Mouse (Mus musculus) layer of hippocampus, adult 6 months (tissue): ENCODE measurements around the gene Vmac. TPM values are rescaled to one million over a fixed set of nuclear protein-coding genes. Genes with fewer than 3 reads are reported as not detected.

Experiments
- long read RNA-seq, 2 experiments: library from polyadenylated mRNA; unstranded; transcript quantifications; one replicate each; pipeline ENCODE4 v2.0.0; 2019 to 2020
- polyA plus RNA-seq: library from polyadenylated mRNA; unstranded; fragments of <200 nt; fragmentation: Nextera tagmentation; gene quantifications from 2 replicates; pipeline ENCODE4 v1.2.3, GENCODE M21; 2021

Gene Vmac
- 9.7 and 10.4 TPM in 2 replicates for polyA plus RNA-seq
- long read RNA-seq, experiment 1, transcript Vmac-202 (2 exons, 1,965 nt): minor isoform, 9 of 24 reads
- long read RNA-seq, experiment 1, transcript Vmac-201 (2 exons, 2,226 nt): major isoform, 15 of 24 reads
- long read RNA-seq, experiment 1, partial matches to known transcripts: 0 of 24 reads
- long read RNA-seq, experiment 1, other reads (novel, unspliced or antisense): 0 of 24 reads
- long read RNA-seq, experiment 2, transcript Vmac-202 (2 exons, 1,965 nt): minor isoform, 16 of 46 reads
- long read RNA-seq, experiment 2, transcript Vmac-201 (2 exons, 2,226 nt): major isoform, 26 of 46 reads
- long read RNA-seq, experiment 2, partial matches to known transcripts: 0 of 46 reads
- long read RNA-seq, experiment 2, other reads (novel, unspliced or antisense): 4 of 46 reads

DNA sequence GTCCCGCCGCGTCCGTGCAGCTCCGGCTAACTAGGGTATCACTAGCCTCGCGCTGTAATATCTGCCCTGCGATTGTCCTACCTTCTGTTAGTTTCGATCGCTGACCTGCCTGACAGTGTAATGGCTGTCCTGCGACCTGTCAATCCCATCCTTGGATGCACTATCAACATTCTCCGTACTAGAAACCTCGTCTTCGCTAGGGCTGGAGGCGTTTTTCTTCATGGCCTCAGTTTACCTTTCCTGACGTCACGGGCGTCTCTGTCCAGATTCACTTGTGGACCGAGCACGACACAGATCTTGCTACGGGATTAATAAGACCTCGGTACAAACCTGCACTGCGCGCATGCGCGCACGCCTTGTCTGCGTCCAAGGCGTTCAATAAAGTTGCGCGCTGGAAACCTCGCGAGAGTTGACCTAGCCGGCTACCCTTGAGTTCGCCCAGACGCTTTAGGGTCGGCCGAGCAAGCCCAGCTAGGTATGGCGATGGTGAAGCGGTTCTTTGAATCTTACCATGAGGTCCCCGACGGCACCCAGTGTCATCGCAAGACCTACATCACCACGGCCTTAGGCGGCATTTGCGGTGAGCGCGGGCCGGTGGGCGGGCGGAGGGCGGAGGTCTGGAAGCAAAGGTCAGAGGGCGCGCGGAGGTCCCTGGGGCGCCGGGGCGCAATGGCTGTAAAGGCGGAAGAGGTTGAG, at the start of gene Vmac, which contains the start of gene Ndufa11:
Gene Vmac, minus strand, starts transcription at position 660 of the 696 bp plus-strand sequence.
Gene Ndufa11, plus strand, starts transcription at position 405 of the 696 bp plus-strand sequence.

DNA sequence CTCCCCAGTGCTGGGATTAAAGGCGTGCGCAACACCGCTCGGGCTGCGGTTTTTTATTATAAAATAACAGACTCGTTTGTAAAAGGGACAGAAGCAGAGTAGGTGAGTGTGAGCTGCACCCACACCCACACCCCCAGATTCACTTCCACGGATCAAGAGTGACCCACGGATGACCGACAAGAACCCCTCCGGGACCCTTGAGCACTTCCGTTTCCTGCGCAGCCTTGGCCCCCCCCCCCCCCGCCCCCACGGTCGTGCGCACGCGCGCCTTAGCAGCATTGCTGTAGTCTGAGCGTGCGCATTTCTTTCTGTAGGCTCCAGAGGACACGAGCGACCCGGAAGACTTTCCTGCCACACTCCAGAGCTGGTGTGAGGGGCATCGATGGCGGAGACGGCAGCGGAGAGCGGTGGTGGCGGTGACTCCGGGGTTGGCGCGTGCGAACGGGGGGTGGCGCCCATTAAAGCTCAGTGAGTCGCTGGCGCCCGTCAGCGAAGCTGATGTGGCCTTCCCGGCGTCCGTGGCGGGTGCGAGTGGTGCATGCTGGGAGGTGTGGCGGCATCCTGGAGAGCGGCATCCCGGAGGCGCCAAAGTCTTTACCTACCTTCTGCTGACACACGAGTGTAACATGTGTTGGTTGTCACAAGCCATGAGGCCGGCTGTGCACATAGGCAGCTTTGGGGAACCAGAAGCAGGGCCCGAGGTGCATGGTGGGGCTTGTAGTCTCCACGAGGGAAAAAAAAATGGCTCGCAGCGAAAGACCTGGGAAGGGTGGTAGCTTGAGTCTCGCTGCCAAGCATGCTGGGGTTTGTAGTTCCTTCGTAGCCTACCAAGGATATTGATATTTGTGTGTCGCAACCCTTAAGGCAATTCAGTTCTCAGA, 46.9 kb upstream of the Vmac start, which contains the start of gene Dus3l:
Gene Dus3l, plus strand, starts transcription at position 284 of the 881 bp plus-strand sequence.

DNA sequence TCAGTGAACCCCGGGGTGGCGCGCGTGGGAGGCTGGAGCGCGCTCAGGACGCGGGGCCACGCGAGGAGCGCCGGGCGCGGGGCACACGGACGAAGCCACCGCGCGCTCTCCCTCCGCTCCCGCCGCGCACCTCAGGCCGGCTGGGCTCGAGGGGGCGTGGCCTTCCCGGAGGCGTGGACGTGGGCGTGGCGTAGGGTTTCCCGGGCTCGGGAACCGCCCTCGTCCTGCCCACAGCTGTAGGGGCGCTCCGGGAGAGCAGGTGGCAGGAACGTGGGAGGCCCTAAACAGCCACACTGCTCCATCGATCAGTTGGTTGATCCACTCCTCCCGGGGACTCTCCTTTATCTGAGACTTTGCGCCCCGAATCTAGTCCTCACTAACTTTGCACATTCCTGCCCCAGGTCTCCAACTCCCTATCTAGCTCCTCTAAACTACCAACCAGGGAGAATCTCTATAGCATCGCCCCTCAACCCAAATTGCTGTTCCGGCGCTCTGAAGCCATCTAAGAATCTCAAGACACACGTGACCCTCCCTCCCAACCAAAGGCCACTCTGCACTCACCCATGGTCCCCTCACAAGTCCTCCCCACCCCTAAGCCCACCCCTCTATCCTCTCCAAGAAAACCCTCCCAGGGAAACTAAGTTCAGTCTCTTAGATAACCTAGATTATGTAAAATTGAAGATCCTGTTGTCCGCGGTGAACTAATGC, 39.7 kb upstream of the Vmac start, which contains the start of gene Nrtn:
Gene Nrtn, minus strand, starts transcription at position 115 of the 708 bp plus-strand sequence.

DNA sequence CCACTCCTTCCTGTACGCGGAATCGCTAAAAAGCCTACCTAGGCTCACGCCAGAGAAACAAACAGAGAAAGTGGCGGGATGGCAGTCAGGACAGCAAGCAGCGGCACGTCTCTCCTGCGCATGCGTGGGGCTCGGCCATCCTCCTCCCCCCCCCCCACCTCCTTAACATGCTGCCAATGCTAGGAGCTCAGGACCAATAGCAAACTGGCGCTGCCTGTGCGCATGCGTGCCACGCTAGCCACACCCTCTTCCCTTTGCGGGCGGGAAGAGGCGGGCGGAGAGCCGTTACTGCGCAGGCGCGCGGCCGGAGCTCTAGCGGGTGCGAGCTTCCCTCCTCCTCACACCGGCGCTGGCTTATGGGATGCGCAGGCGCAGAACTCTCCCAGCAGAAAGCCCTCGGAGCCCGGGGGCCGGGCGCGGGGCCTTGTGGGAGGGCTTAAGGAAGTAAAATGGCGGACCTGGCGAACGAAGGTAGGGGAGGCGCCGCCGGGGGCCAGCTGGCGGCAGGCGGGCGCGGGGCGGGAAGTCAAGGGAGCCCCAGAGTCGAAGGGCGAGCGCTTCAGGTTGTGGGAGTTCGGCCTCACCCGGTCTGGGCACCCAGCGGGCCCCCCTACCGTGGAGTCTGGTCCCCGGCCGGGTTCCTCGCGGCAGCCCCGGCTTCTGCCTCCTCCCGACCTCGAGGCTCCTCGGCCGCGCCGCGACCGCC, 44.7 kb downstream of the Vmac start, which contains the start of gene Ranbp3:
Gene Ranbp3, plus strand, starts transcription at position 354 of the 706 bp plus-strand sequence.

Other genes with a start within 250 kb of the Vmac start
- gene Ptprs, start 241.5 kb downstream of the Vmac start, polyA plus RNA-seq: 187 and 245 TPM in 2 replicates
- not detected in 2 replicates for gene Znrf4, start 205.6 kb downstream of the Vmac start, polyA plus RNA-seq
- not detected in 2 replicates for gene Gm20219, start 163.6 kb downstream of the Vmac start, polyA plus RNA-seq
- gene Safb2, start 133.4 kb downstream of the Vmac start, polyA plus RNA-seq: 13.1 and 13.4 TPM in 2 replicates
- gene Safb, start 133.2 kb downstream of the Vmac start, polyA plus RNA-seq: 30.7 and 35.0 TPM in 2 replicates
- 467 and 517 TPM in 2 replicates for gene 2410015M20Rik, start 108.3 kb downstream of the Vmac start, polyA plus RNA-seq
- gene Rpl36, start 104.6 kb downstream of the Vmac start, polyA plus RNA-seq: 1,865 and 1,904 TPM in 2 replicates
- 31.6 and 34.6 TPM in 2 replicates for gene Lonp1, start 91.1 kb downstream of the Vmac start, polyA plus RNA-seq
- 0.30 and 0.35 TPM in 2 replicates for gene Catsperd, start 89.9 kb downstream of the Vmac start, polyA plus RNA-seq
- gene Ranbp3, start 44.7 kb downstream of the Vmac start, polyA plus RNA-seq: 48.4 and 49.1 TPM in 2 replicates
- gene Ndufa11, start 255 bp downstream of the Vmac start, polyA plus RNA-seq: 1,051 and 1,264 TPM in 2 replicates
- 4.1 and 4.4 TPM in 2 replicates for gene Nrtn, start 39.5 kb upstream of the Vmac start, polyA plus RNA-seq
- gene Dus3l, start 46.7 kb upstream of the Vmac start, polyA plus RNA-seq: 22.2 and 22.6 TPM in 2 replicates
- 0.14 TPM in 1 of 2 replicates, not detected in the other for gene Prr22, start 52.2 kb upstream of the Vmac start, polyA plus RNA-seq
- 1.8 and 2.1 TPM in 2 replicates for gene Rfx2, start 113.0 kb upstream of the Vmac start, polyA plus RNA-seq
- gene Acsbg2, start 156.4 kb upstream of the Vmac start, polyA plus RNA-seq: not detected in 2 replicates
- gene 1700061G19Rik, start 157.5 kb upstream of the Vmac start, polyA plus RNA-seq: 0.15 and 0.34 TPM in 2 replicates
- 7.0 and 7.7 TPM in 2 replicates for gene Mllt1, start 217.4 kb upstream of the Vmac start, polyA plus RNA-seq